Mouse (Mus musculus) E14TG2a.4 (cell line): ENCODE measurements at regions not wholly inside any gene's neighbourhood (a gene's known extent, or its start where the extent isn't known, plus 50 kb on each side); places are given as distances from the start of the nearest gene placed in this dataset.

Source experiments
- CTCF ChIP-seq: conservative IDR thresholded peaks from 2 replicates; pipeline ENCODE4 v1.5.1; 2014; ENCODE audit warnings: low read length
- POU5F1 ChIP-seq: IDR thresholded peaks from 2 replicates; pipeline ENCODE4 v1.6.1; 2014; ENCODE audit warnings: low read length, borderline replicate concordance

GRCm38 (mm10) chr17:50419966-50420365 lies 89.2 kb upstream of the Plcl2 start:
- no peak for TF ChIP-seq CTCF
- TF ChIP-seq POU5F1: no peak
